Mouse (Mus musculus) kidney, adult 8-10 months (tissue): ENCODE measurements around the gene Cdk19.

ENCODE experiments used
- DNase-seq, 2 experiments: peaks; one replicate each; pipeline ENCODE4 v3.0.0; 2022

The Cdk19 gene

DNA sequence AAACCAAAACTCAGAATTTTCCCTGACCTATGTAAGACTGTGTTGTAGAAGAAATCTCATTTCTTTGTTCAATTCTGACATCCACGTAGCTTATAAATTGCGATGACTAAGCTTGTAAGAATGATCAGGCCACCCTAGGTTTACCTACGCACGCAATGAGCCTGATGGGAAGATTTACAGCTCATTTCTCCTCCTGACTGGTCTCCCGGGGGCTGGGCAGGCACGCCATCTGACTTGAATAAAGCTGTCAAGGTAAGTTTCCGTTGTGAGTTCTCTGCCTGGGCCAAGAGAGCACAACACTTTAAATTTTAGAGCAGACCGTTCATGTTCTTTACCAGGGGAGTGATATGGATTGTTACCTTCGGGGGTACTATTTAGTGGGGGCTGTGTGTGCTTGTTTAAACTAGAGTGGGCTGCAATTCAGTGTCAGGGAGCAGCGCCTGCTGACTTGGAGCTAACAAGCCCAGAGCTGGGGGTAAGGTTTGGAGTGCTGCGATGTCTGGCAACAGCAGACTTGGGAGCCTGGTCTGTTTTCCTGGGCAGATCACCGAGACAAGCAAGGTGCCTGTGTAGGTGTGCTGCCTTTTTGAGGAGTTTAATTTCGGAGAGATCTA is at the start of gene Cdk19:
Gene Cdk19 (plus strand): TSS at position 214 of the 614 bp plus-strand sequence.
- DNase-seq: no peak

DNA sequence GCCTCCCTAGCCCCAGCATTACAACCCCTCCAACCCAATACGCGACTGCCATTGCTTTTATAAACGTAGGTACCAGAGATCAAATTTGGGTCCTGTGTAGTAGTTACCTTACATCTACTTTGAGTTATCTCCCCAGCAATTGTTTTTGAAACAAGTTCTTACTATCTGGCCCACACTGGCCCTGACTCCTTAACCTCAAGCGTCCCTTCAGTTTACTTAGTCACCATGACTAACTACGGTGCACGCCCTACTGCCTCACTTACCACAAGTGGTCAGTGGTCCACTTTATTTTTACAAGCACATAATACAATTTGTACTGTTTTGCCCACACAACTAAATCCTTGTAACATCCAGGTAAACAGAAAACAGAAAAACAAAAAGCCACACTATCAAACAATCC is 46.7 kb upstream of the Cdk19 start:
- no peak for DNase-seq

DNA sequence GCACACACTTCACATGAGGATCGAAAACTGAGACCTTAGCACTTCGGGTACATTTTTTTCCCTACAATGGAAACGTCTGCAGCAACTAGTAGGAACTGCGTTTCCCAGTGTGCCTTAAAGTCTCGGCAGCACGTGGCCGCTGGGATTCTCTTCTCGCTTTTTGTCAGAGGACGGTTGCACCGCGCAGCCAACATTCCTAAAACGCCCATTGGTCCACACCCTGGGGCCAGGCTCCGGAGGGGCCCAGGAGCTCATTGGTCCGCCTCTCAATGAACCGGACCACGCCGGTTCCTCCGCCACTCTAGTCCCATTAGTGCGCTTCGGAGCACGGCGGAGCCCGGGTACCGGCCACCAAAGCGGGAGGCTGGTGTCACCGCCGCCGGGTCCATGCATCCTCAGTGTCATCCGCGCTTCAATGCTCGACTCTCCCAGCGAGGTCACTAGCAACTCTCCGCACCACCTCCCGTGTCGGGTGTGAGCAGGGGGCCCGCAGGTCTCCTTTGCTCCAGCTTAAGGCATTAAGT is 38.7 kb upstream of the Cdk19 start:
- peak; percentile 83 for DNase-seq

DNA sequence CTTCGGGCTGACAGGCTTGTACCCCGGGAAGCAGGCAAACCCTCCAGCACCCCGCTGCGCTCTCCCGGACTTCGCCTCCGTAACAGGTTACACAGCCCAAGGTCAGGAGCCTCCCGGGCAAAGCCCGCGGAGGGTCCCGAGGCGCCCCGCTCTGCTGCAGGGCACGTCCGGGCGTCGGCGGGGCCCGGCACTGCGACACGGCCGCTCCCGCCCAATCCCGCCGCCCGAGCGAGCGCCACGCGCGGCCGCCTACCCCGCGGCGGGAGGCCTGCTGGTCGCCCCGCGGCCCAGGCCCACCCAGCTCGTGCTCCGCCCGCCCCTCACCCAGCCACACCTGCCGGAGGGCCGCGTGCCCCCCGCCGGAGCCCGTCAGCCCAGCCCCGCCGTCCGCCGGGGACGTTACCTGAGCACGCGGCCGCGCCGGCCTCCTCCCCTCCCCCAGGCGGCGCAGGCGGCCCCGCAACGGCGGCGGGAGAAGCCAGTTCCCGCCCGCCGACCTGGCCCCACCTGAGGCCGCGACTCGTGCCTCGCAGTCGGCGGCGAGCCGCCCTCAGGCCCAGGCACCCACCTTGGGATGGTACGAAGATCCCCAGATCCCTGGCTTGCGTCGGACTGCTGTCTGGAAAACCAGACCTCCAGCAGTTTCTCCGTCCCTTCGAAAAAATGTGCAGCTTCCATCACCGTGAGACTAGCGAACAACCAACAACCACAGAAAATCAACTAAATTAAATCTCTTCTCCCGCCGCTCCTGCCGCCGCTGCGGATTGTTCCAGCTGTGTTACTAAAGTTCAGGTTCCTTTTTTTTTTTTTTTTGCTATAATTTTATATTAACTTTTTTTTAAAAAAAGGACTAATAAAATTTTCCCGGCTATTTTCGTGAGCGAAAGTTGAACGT is 37.9 kb upstream of the Cdk19 start:
- DNase-seq: peak; percentile 31 to 34

DNA sequence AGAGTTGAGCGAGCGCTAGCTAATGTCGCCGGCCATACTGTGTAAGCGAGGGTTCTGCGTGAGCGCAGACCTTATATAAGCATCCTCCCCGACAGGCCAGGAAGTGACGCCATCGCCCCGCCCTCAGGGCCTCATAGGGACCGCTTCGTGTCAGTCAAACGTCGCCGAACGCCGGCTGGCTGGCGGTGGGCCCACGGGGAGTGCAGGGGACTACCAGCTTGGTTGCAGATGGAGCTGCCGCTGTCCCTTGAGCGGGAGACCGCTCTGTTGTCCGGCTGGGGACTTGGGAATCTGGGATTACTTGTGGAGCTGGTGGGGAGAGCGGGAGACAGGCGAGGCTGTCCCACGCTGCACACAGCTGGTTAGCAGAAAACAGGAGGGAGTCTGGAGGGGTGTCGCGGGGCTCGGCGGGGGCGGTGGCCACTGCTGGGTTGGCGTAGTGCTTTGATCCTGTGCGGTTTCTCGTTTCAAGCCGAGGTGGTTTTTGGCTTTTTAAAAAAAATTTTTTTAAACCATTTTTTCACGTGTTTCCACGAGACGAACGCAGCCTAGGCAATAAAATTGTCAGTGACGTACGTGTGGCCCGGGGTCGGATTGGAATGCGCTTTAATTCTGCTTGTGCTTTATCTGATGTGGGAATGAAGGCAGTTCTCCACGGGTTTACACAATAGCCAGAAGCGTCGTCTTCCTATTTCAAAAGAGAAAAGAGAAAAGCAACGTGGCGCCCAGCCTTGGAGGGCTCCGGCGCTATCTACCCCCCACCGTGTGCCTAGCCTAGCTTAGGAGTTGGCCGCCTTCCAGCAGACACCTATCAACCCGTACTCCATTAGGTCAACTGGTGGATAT is 37.0 kb upstream of the Cdk19 start, which contains the start of gene Amd1:
Gene Amd1 (minus strand): TSS at position 47 of the 846 bp plus-strand sequence.
- peak; percentile 99 to 100 for DNase-seq

DNA sequence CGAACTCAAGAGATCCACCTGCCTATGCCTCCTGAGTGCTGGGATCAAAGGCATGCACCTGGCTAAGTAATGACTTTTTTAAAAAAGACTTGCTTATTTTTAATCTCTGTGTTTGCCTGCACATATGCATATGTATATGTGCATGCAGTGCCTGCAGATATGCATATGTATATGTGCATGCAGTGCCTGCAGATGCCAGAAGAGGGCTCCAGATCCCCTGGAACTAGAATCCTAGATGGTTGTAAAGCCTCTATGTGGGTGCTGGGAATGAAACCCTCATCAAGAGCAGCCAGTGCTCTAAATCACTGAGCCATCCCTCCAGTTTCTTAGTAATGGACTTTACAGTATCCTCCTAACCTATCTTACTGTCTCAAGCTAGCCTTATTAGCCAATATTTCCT is 33.4 kb upstream of the Cdk19 start:
- DNase-seq: no peak

DNA sequence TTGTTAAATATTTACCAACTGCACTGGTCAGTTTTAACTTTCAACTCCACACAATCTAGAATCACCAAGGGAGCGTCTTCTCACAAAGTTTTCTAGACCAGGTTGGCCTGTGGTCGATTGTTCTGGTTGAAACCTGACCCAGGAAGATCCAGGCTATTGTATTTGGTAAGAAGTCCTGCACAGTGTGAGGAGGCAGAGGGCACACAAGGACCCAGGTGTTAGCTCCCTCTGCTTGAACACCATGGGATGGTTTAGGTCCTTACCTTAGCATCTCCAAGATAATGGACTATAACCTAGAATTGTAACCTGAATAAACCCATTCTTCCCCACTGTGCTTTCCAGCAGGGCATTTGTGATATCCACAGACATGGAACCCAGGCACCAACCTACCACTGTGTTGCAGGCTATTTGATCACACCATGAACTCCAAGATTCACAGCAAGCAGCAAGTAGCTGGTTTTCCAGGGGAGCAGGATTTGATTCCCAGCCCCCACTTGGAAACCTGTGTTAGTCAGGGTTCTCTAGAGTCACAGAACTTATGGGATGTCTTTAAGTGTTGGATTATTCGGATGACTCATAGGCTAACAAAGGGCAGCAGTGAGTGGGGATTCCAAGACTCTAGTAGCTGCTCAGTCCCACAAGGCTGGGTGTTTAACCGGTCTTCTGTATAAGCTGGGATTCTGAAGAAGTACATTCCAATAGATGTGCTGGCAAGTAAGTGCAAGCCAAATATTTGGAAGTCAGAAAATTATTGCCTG is 31.4 kb upstream of the Cdk19 start:
- DNase-seq: no peak

DNA sequence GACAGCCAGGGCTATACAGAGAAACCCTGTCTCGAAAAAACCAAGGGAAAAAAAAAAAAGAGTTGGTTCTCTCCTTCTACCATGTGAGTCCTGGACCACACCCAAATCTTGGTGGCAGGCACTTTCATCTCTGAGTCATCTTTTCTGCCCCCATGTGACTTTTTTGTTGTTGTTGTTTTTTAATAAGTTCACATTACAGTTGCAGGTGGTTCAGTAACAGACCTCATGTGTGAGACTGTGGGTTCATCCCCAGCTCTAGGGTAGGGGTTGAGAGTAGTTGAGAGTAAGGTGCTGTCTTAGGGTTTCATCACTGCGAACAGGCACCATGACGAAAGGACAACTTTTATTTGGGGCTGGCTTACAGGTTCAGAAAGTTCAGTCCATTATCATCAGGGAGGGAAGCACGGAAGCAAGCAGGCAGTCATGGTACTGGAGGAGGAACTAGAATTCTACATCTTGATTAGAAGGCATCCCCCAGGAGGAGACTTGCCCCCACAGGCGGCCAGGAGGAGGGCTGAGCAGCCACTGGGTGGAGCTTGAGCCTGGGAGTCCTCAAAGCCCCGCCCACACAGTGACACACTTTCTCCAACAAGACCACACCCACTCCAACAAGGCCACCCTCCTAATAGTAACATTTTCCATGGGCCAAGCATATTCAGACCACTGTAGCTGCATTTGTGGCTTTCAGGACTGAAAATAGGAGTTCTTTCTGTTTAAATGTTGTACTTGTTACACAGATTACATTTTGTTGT is 29.3 kb upstream of the Cdk19 start:
- DNase-seq: no peak

DNA sequence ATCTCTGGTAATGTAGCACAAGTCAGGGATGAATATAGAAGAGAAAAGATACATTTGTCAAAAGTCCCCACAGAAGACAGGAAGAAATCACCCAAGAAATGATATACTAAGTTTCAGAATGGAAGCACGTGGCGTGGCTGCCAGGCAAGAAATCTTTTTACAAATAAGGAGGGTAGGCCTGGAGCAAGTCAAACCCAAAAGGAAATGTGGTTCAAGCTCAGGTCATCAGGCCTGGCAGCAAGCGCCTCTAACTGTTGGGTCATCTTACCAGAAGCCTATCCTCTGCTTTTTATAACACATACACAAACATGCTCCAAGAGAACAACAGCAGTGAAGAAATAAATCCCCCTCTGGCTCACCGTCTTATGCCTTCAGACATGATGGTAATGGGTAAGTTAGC is 26.6 kb upstream of the Cdk19 start:
- DNase-seq: no peak

DNA sequence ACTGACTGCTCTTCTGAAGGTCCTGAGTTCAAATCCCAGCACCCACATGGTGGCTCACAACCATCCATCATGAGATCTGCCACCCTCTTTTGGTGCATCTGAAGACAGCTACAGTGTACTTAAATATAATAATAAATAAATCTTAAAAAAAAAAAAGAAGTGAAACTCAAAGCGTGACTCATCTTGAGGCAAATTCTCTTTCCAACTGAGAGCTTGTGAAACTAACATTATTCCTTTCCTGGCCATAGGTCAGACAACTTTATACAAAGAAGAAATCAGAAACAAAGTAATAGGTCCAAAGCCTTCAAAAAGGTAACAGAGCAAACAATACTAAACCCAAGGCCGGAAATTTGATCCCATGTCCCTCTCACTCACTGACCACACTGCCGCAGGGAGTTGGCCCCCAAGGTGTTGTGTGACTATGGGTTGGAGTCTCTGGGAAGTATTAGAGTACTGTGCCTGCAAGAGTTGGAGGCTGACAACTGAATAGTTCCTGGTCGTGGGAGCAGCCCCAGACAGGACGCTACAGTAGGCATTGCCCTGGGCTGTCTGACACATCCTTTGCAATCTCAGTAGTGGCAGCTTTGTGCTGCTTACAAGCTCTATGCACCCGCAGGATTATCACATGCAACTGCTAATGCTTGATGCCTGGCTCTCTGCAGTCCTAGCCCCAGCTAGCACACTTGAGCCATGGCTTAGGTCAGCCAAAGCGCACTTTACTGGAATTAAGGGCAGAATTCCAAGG is 22.4 kb upstream of the Cdk19 start:
- DNase-seq: no peak

DNA sequence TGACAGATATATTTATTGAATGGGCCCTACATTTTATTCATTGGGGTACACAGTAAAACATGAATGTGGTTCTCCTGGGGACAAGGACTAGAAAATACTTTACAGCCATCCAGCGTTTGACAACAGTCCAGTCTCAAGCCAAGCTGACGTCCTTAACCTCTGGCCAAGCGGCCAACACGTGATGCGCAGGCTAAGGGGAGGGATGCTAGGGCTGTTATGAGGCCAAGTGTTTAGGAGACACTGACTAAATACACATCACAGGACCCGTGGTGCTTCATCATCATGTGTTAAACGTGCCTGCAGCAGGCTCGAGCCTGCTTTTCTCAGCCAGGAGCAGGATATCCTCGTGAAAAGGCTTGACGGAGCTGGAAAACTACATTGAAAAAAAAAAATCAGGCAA is 19.1 kb upstream of the Cdk19 start:
- no peak for DNase-seq

DNA sequence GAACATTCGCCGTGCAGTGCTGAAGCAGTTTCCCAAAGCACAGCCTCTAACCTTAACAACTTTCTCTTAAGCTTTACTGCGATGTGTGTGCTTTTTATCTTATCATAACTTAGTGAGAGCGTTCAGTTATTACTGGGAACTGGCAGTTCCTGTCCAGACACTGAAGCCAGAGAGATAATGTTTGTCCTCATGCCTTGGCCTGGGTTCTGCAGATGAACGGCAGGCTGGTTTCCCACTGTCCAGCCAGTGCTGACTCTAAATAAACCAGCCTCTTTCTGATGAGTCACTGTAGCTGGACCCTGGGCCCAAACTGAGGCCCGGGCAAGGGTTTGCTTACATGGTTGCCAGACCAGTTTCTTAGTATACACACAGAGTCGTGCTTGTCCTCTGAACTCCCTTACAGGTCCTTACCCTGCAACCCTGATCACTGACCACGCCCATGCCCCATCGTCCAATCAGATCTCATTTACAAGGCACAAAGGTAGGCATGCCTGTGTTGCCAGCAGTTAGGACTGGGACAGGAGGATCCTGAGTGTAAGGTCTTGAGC is 11.3 kb upstream of the Cdk19 start:
- peak in 1 of 2 experiments; percentile 31 for DNase-seq

DNA sequence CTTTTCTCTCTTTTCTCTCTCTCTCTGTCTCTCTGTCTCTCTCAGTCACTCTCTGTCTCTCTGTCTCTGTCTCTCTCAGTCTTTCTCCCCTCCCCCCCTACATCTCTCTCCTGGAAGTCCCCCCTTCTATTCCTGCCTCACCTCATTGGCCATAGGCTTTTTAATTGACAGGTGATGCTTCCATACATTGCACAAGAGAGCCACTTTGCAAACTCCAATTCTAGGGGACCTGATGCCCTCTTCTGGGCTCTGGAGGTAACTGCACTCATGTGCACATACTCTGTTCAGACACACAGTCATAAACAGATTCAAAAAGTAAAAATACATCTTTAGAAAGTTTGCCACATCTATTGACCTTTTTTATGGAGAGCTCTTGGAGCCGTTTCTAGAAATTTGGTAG is 9.1 kb upstream of the Cdk19 start:
- DNase-seq: no peak

DNA sequence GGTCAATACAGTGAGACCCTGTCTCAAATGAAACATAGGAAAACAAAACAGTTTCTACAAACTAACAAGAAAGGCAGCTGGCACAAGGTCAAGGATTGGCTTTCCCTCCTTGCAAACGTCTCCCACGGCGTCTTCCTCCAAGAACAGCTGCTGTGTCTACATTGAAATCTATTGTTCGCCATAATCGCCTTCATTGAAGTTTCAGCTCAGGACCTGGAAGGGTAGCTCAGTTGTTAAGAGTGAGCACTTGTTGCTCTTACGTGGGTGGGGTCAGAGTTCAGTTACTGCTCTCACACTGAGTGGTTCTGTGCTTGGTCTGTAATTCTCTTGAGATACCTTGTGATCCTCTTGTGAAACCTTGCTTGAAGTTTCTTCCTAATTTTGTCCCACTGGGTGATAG is 6.5 kb upstream of the Cdk19 start:
- DNase-seq: no peak

DNA sequence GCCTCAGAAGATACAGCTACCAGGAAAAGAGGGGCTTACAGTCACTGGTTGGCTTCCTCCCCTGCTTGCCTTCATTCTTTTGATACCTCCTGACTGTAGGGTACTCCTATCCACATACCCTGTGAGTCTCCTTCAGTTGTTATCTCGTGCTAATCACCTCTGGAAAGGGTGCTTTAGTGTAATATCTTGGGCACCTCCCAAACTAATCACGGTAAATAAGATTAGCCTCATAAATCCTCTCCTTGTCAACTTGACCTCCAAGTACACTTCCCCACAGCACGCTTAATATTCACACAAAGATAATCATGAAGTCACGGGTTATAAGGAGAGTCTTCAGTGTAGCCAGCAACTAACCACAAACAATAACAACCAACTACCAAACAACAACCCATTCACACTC is 2.7 kb downstream of the Cdk19 start:
- DNase-seq: no peak

DNA sequence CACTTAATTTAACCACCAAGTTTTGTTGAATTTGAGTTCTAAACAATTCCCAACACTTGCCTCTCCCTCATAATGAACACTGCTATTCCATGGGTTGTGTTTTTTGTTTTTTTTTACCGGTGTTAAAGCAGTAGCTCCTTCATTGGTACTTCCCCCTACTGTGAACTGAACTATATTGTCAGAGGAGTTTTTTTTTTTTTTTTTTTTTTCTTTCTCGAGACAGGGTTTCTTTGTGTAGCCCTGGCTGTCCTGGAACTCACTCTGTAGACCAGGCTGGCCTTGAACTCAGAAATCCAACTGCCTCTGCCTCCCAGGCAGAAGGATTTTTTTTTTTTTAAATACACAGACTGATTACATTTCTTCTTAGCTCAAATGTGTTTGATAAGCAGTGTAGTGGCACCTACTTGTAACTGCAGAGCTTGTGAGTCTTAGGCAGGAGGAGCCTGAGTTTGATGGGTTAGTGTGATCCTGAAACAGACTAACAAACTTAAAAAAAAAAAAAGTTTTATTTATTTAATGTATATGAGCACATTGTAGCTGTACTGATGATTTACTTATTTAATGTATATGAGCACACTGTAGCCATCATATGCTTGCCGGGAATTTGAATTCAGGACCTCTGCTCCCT is 7.5 kb downstream of the Cdk19 start:
- no peak for DNase-seq

DNA sequence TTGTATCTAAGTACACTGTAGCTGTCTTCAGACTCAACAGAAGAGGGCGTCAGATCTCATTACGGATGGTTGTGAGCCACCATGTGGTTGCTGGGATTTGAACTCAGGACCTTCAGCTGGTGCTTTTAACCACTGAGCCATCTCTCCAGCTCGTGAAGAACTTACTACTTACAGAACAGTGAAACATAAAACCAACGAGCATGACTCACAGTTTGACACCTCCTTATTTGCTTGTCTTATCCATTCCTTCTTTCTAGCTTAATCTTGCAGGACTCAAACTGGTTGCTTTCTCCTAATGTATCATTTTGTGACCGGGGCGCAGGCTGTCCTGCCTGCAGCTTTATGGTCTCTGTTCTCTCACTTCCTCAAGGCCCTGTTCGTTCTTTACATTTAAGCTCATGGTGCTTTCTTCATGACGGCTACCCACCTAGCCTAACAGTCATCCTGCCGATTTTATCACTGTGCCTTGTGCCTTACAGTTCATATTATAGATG is 8.1 kb downstream of the Cdk19 start:
- DNase-seq: peak in 1 of 2 experiments; percentile 1

DNA sequence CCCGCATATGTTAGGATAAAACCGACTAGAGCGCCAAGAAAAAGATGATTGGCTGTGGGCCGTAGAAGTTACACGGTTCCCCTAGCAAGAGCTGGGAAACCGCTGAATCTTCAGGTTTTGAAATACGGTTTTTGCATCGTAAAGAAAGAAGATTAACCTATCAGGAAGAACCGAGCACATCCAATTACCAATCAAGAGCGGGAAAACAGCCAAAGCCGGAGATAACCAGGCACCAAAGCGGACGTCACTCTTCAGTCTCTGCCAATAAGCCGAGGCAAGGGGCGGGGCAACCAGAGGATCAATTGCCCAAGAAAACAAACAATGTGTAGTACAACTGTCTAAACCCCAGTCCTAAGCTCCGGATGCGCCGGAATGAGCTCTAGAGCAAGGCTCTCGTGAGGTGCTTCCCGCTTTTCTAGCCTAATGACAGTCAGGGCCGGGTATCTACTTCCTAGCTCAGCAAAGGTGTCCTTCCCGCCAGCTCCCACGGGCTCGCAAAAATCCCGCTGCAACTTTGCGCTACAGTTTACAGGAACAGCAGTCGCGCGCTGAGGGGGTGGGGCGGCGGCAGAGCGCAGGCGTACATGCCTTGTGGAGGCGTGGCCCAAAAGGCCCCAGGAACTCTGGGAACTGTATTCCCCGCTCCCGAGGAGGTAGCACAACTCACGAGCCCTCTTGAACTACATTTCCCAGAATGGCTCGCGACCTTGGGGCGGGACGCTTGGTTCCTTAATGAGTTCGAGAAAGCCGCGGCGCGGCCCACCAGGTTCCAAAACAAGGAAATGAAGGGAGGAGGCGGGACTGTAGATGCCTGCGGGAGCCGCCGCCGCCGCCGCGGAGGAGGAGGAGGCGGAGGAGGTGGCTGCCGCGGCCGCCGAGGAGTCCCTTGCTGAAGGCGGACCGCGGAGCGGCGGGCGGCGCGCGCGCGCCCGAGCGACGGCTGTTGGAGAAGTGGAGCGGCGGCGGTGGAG is 9.5 kb downstream of the Cdk19 start:
- DNase-seq: peak; percentile 99
